Mouse (Mus musculus) heart, postnatal 25 days (tissue): ENCODE data around the gene Cpn2. TPM values are rescaled to one million over a fixed set of nuclear protein-coding genes. Genes with fewer than 3 reads are reported as not detected.

Experiments
- DNase-seq: peaks from one replicate; pipeline ENCODE4 v3.0.0; 2022; ENCODE audit warnings: low spot score
- intact Hi-C: fragments of 180-260 bp; cut with DNase I; formaldehyde crosslinking; loops from one replicate; pipeline ENCODE4 v1.15.1; 2025
- total RNA-seq, 2 experiments: library from RNA; stranded (reverse); gene quantifications; 2 replicates each; pipeline ENCODE4 v1.2.3; 2021

The Cpn2 gene
- under 1 TPM in 1 of 2 experiments, not detected in 1; 0.11 TPM for total RNA-seq

- DNase-seq: no peak
- intact Hi-C loops: no loop called here
These were observed at the start of gene Cpn2 for GRCm38 (mm10) chr16:30267359-30267758. TSS of gene Cpn2 (minus strand) at chr16:30267499.

GRCm38 (mm10) chr16:30314236-30314635 is 46.9 kb upstream of the Cpn2 start:
- DNase-seq: no peak
- intact Hi-C loops: loop anchor here (1.0 to 10.0 kb wide), 3 partner anchors 62 to 689 kb away; no protein-coding TSS in a partner anchor

- no peak for DNase-seq
- intact Hi-C loops: loop anchor here (10.0 kb wide), 1 partner anchor 686 kb away; no protein-coding TSS in a partner anchor
These were observed 43.3 kb upstream of the Cpn2 start, which contains the start of gene Gp5 for GRCm38 (mm10) chr16:30310647-30311046. TSS of gene Gp5 (minus strand) at chr16:30310779.

DNA sequence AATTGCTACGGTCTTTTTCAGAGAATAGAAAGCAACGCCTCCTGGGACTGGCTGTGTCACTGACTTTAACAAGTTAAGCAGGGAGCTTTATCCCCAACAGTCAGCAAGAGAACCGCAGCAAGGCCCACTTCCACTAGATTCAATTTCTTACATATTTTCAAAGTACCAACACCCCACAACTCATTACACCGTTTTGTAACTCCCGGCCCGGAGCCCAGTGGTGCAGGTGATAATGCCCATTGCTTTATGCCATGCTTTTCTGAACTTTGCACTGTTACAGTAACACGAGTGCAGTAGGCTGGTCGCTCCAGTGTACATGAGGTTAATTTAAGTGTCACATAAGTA is 42.8 kb upstream of the Cpn2 start:
- intact Hi-C loops: loop anchor here (10.0 kb wide), 1 partner anchor 685 kb away; no protein-coding TSS in a partner anchor
- no peak for DNase-seq

- DNase-seq: no peak
- intact Hi-C loops: loop anchor here (10.0 kb wide), 1 partner anchor 685 kb away; no protein-coding TSS in a partner anchor
These were observed 42.3 kb upstream of the Cpn2 start for GRCm38 (mm10) chr16:30309395-30310170.

DNA sequence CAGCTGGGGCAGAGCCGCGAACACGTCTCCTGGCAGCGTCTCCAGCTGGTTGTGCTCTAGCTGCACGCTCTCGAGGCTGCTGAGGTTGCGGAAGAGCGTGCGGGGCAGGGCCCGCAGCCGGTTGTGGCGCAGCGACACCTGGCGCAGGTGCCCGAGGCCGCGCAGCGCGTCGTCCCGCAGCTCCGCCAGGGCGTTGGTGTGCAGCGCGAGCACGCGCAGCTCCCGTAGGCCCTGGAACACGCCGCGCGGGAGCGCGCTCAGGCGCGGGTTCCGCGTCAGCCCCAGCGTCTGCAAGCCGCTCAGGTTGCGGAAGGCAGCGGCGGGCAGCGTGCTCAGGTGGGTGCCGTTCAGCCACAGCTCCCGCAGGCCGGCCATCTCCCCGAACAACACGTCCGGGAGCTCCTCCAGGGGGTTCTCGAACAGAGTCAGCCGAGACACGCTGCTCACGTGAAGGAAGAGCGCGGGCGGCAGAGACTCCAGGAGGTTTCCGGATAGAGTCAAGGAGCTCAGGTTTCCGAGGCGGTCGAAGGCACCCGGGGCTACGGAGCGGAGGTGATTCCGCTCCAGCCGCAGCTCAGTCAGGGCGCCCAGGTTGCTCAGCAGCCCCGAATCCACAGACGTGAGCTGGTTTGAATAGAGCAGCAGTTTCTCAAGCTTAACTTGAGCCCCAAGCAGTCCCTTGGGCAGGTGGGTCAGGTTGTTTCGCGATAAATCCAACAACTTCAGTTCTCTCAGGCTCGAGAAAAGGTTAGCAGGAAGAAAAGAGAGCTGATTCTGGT is 41.5 kb upstream of the Cpn2 start:
- intact Hi-C loops: no loop called here
- no peak for DNase-seq

DNA sequence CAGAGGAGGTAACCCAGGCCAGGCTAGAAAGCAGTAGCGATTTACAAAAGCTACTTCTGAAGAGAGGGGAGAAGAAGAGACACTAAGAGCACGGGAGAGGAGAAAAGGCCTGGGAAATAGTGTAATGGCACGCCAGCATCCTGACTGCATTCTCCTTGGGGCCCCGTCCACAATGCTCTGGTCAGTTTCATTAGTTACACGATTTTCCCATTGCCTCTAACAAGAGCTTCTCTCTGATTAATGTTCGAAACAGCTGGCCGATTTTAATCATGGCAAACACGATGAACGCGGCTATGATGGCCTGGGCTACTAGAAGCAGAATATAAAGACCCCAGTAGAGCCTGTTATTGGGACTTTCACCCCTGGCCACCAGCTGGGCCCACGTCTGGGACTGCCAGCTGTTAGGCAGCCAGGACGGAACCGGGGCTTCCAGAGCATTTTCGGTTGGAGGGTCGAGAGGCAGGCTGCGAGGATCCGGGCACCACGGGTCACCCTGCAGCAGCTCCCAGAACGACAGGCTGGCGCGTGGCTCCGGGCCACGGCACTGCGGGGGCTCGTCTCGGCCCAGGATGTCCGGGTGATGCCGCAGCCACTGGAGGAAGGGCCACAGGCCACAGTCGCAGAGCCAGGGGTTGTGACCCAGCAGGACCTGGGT is 40.8 kb upstream of the Cpn2 start:
- intact Hi-C loops: no loop called here
- DNase-seq: no peak

GRCm38 (mm10) chr16:30307306-30307705 is 40.0 kb upstream of the Cpn2 start:
- intact Hi-C loops: no loop called here
- no peak for DNase-seq

GRCm38 (mm10) chr16:30306102-30306501 is 38.8 kb upstream of the Cpn2 start:
- intact Hi-C loops: no loop called here
- no peak for DNase-seq

DNA sequence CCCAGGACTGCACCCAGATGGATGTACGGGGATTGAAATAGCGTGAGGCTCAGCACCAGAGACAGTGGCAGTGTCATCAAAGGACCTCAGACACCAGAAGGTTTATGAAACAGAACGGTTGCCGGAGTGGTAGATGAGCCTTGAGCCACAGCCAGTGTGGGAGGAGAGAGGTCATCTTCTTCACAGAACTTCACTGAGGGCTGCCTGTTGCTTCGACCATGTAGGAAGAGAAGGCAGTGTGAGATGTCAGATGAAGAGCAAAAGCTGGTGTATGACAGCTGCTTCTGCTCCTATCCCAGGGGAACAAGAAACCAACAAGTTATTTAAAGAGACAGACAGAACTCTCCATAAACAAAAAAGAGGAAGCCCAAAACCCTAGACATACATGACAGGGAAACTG is 36.9 kb upstream of the Cpn2 start:
- no peak for DNase-seq

GRCm38 (mm10) chr16:30303411-30303810 is 36.1 kb upstream of the Cpn2 start:
- no peak for DNase-seq
- intact Hi-C loops: no loop called here

More for the DNA sequence above, 36.9 kb upstream of the Cpn2 start:
- intact Hi-C loops: no loop called here

DNA sequence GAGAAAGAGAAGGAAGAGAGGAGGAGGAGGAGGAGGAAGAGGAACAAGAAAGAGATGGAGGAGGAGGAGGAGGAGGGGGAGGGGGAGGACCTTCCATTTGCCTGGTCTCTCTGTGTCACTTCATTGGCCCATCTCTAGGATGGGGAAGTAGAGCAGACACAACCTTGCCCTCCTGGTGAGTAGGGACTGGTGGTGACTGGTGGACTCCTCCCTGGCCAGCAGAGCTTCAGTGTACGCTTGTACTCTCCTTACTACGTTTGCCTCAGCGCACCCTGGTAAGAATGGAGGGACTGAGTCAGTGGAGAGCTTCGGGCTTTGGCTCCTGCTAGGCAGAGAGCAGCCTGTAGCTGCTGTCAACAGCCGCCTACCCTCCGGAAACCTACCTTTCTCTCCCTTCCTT is 35.4 kb upstream of the Cpn2 start:
- intact Hi-C loops: no loop called here
- DNase-seq: no peak

GRCm38 (mm10) chr16:30299711-30300277 is 32.5 kb upstream of the Cpn2 start:
- DNase-seq: no peak
- intact Hi-C loops: no loop called here

GRCm38 (mm10) chr16:30297450-30297849 is 30.2 kb upstream of the Cpn2 start:
- no peak for DNase-seq
- intact Hi-C loops: no loop called here

- DNase-seq: no peak
- intact Hi-C loops: no loop called here
These were observed 29.4 kb upstream of the Cpn2 start for GRCm38 (mm10) chr16:30296601-30297275.

DNA sequence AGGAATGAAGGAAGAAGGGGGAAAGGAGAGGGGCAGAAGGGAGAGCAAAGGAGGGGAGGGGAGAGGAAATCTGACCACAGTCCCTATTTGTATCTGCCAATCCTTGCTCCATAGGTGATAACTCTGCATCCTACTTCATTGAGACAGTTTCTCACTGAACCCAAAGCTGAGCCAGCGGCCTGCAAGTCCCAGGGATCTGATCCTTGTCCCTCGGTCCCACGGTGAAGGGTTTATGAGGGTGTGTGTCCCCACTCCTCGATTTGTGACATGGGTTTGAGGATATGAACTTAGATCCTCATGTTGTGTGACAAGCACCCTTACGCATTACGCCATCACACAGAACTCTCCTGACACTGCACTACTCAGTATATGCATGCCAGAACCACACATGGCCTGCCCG is 27.8 kb upstream of the Cpn2 start:
- no peak for DNase-seq
- intact Hi-C loops: no loop called here

DNA sequence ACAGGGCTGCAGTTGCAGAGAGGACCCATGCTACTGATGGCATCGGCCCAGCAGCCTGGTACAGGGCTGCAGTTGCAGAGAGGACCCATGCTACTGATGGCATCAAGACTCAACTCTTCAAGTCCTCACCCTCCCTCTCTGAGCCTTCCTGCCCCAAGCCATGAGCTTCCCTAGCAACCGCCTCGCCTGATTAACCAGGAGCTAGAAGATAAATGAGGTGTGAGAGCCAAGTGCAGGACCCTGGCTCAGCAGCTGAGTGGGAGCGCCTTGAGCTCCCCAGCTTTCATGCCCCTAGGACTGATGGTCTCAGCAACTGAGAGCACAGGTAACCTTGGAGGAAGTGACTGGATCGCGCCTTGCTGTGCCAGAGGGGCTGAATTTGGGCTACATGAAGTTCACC is 23.1 kb upstream of the Cpn2 start:
- no peak for DNase-seq
- intact Hi-C loops: no loop called here

- intact Hi-C loops: no loop called here
- DNase-seq: no peak
These were observed 18.4 kb upstream of the Cpn2 start for GRCm38 (mm10) chr16:30285701-30286100.

- intact Hi-C loops: no loop called here
- no peak for DNase-seq
These were observed 16.5 kb upstream of the Cpn2 start for GRCm38 (mm10) chr16:30283743-30284337.
